Mouse (Mus musculus): ENCODE measurements around the gene Hipk1.

GRCm38 (mm10) chr3:103787225-103787624 lies 4.1 kb downstream of the Hipk1 start:
- TF ChIP-seq POLR2A (IDR thresholded peaks at IDR 0.05; ENCODE audit: insufficient read depth, low read depth, low read length) (no peak), EP300 (IDR thresholded peaks at IDR 0.05; ENCODE audit: insufficient read depth, low read depth, low read length) (no peak)

Data from heart, adult 2 months (tissue).